Mouse (Mus musculus) hindbrain, embryonic 11.5 days (tissue): ENCODE data around the gene Adk. TPM values are rescaled to one million over a fixed set of nuclear protein-coding genes. Genes with fewer than 3 reads are reported as not detected.
A peak's percentile ranks its signal among the peaks of the same experiment; 100 is the strongest.
"Not testable (repeated sequence)": the region's sequence is repeated elsewhere in the genome, so short reads cannot be mapped to it uniquely, and the experiment has no call there.

Source experiments
- ATAC-seq: fragments of 200-750 bp; cut with Nextera tagmentation; 2 replicates; pipeline ENCODE4 v1.8.0; 2017; ENCODE audit warnings: mild to moderate bottlenecking, moderate TSS enrichment, moderate library complexity; ENCODE audit not compliant: low FRiP score
- DNase-seq: peaks from one replicate; pipeline ENCODE4 v3.0.0-alpha.2; 2015; ENCODE audit warnings: low spot score
- H3K27ac ChIP-seq: fragments of 300-500 bp; sonication (generic); 2 replicates; pipeline ENCODE4 v1.5.1; 2014; ENCODE audit warnings: mild to moderate bottlenecking, low read depth, low read length
- H3K27me3 ChIP-seq: fragments of 300-500 bp; sonication (generic); 2 replicates; pipeline ENCODE4 v1.6.1; 2014; ENCODE audit warnings: mild to moderate bottlenecking, low read length, moderate library complexity, mixed read lengths; ENCODE audit not compliant: control insufficient read depth, insufficient read depth
- H3K36me3 ChIP-seq: fragments of 300-500 bp; sonication (generic); 2 replicates; pipeline ENCODE4 v1.6.1; 2014; ENCODE audit warnings: mild to moderate bottlenecking, low read length, moderate library complexity, mixed read lengths; ENCODE audit not compliant: control insufficient read depth, insufficient read depth
- H3K4me1 ChIP-seq: fragments of 300-500 bp; sonication (generic); replicated peaks from 2 replicates; pipeline ENCODE4 v1.6.1; 2014; ENCODE audit warnings: low read length, mixed read lengths; ENCODE audit not compliant: control insufficient read depth, insufficient read depth
- H3K4me2 ChIP-seq: fragments of 300-500 bp; sonication (generic); replicated peaks from 2 replicates; pipeline ENCODE4 v1.6.1; 2014; ENCODE audit warnings: mild to moderate bottlenecking, low read depth, low read length
- H3K4me3 ChIP-seq: fragments of 300-500 bp; sonication (generic); 2 replicates; pipeline ENCODE4 v1.5.1; 2014; ENCODE audit warnings: low read depth, low read length
- H3K9ac ChIP-seq: fragments of 300-500 bp; sonication (generic); 2 replicates; pipeline ENCODE4 v1.6.1; 2014; ENCODE audit warnings: low read depth, low read length
- H3K9me3 ChIP-seq: fragments of 300-500 bp; sonication (generic); 2 replicates; pipeline ENCODE4 v1.6.1; 2016; ENCODE audit warnings: low read length; ENCODE audit not compliant: control insufficient read depth
- whole genome bisulfite sequencing: fragments of 180-500 bp; shearing (Covaris S2); extraction: QIAGEN DNeasy Blood & Tissue Kit; methylation state at CpG from one replicate; pipeline ENCODE4 v1.1.7; 2014; 5-methylcytosine and 5-hydroxymethylcytosine counted together
- polyA plus RNA-seq: library from polyadenylated mRNA; unstranded; fragments of >200 nt; fragmentation: Nextera tagmentation; extraction: Ambion mirVana; gene quantifications from 2 replicates; pipeline ENCODE4 v1.2.1, GENCODE M21; 2014

Adk gene
- polyA plus RNA-seq, 1 experiment from 2014 or later, result 107 TPM

- 73% methylated on average over 8 of the region's 9 CpGs for WGBS
- H3K27ac ChIP-seq, H3K4me1 ChIP-seq, H3K36me3 ChIP-seq, H3K27me3 ChIP-seq, H3K9ac ChIP-seq, H3K4me2 ChIP-seq, H3K4me3 ChIP-seq, ATAC-seq, DNase-seq, H3K9me3 ChIP-seq: not testable (repeated sequence)
Measured at GRCm38 (mm10) chr14:21488426-21489115, 436.2 kb downstream of the Adk start.

GRCm38 (mm10) chr14:21489116-21489485 is 436.7 kb downstream of the Adk start:
- Histone ChIP-seq H3K9ac (no peak overlapping the region), H3K4me2 (no peak overlapping the region), H3K27me3 (no peaks in the 10 kb centered on the region), H3K36me3 (no peaks in the 10 kb centered on the region), H3K9me3 (no peaks in the 10 kb centered on the region), H3K4me1 (no peaks in the 10 kb centered on the region), H3K27ac (no peak overlapping the region), H3K4me3 (no peak overlapping the region)
- no peak for ATAC-seq
- DNase-seq, result peak; percentile 7
- WGBS, result 56% methylated on average over 3 of the region's 3 CpGs

GRCm38 (mm10) chr14:21490141-21490540 is 437.8 kb downstream of the Adk start:
- WGBS, result 83% methylated on average over 4 of the region's 4 CpGs

More at GRCm38 (mm10) chr14:21490141-21490540, 437.8 kb downstream of the Adk start:
- no peak overlapping the region for H3K4me3 ChIP-seq
- H3K4me2 ChIP-seq, result no peak overlapping the region
- DNase-seq (no peak), ATAC-seq (no peak)
- H3K9me3 ChIP-seq, result no peaks in the 10 kb centered on the region
- no peaks in the 10 kb centered on the region for H3K4me1 ChIP-seq
- H3K27me3 ChIP-seq, result no peaks in the 10 kb centered on the region
- H3K27ac ChIP-seq, result no peak overlapping the region
- no peak overlapping the region for H3K9ac ChIP-seq
- H3K36me3 ChIP-seq, result no peaks in the 10 kb centered on the region

Other genes starting within 250 kb of the Adk start
- 0.59 and 0.65 TPM in 2 replicates for gene Plau, start 215.9 kb upstream of the Adk start, polyA plus RNA-seq
- gene Vcl, start 123.2 kb upstream of the Adk start, polyA plus RNA-seq, result 34.6 and 36.2 TPM in 2 replicates
- gene Ap3m1, start 66 bp upstream of the Adk start, polyA plus RNA-seq, result 135 and 138 TPM in 2 replicates